Mouse (Mus musculus) thymus, postnatal 36 days (tissue): ENCODE results near the gene Pex3.

Source experiments
- DNase-seq, 2 experiments: peaks; one replicate each; pipeline ENCODE4 v3.0.0; 2022; ENCODE audit warnings: mixed read lengths in 2 of 2

Pex3 gene

GRCm38 (mm10) chr10:13534751-13535150 lies 18.2 kb downstream of the Pex3 start:
- DNase-seq = no peak

- no peak for DNase-seq
Observed at GRCm38 (mm10) chr10:13528155-13528554, 24.8 kb downstream of the Pex3 start.

- no peak for DNase-seq
Observed at GRCm38 (mm10) chr10:13521857-13522256, 31.1 kb downstream of the Pex3 start.

DNA sequence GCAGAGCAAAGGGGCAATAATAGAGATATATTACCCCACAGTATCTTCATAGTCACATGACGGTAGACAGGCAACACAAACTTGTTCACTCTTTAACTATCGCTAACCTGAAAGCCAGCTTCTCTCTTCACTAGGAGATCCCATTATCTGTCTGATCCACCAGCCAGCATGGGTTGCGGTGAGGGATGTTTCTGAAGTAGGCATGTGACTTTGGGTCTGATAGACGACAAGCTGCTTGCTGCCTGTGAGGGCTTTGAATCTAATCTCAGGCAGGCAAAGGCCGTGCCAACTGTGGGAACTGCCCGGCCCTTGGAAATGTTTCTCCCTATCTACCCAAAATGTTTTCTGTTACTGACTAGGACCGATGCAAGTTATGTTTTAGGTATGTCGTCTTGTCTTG lies 50.6 kb downstream of the Pex3 start:
- no peak for DNase-seq

DNA sequence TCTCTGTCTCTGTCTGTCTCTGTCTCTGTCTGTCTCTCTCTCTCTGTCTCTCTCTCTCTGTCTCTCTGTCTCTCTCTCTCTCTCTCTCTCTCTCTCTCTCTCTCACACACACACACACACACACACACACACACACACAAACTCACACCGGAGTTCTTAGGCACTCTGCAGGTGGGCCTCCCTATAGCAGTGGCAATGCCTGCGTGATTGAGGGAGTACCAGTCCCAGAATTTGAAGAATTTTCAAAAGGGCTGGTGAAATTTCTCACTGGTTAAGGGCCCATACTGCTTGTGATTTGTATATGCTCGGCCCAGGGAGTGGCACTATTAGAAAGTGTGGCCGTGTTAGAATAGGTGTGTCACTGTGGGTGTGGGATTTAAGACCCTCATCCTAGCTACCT lies 51.4 kb downstream of the Pex3 start:
- DNase-seq = peak in 1 of 2 experiments; percentile 5

DNA sequence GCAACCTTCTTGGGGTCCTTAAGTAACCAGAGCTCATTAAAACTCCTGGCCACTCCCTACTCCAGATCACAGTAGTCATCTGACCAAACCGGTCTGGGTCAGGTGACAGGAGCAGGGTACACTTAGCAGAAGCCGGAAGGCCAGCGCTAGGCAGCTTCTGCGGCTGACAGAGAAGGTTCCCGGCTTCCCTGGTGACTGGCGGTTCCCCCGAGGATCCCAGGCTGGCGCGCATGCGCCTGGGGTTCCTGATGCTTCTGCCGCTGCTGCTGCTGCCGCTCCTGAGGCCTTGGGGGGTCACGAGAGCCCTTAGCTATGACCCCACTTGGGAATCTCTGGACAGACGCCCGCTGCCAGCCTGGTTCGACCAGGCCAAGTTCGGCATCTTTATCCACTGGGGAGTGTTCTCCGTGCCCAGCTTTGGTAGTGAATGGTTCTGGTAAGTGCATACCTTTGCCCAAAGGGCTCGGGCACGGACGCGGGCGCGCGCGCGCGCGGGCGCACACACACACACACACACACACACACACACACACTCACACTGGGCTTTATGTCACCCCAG lies 51.9 kb downstream of the Pex3 start:
- peak; percentile 84 to 90 for DNase-seq

GRCm38 (mm10) chr10:13500473-13500872 lies 52.5 kb downstream of the Pex3 start:
- peak in 1 of 2 experiments; percentile 24 for DNase-seq

DNA sequence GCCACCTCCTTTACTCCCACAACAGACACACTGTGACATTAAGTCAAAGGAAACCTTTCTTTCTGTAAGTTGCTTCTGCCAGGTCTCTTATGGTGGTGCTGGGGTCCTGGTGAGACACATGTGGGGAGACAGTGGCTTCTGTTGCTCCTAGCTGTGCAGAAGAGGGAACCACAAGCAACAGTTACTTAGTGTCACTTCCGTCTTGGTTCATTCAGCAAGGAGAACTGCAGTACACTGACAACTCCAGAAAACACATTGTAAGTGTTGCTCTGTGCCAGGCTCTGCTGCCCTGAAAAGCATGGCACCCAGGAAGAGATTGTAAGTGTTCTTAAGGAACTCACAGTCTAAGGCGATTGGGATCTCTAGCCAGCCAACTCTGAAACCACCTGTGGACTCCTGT lies 53.6 kb downstream of the Pex3 start, which contains the start of gene Fuca2:
Gene Fuca2, plus strand, starts transcription at position 210 of the 400 bp plus-strand sequence.
- peak; percentile 35 to 38 for DNase-seq

GRCm38 (mm10) chr10:13496315-13496714 lies 56.6 kb downstream of the Pex3 start:
- no peak for DNase-seq

- no peak for DNase-seq
Observed at GRCm38 (mm10) chr10:13493978-13494686, 58.8 kb downstream of the Pex3 start.

- no peak for DNase-seq
Observed at GRCm38 (mm10) chr10:13489671-13490070, 63.3 kb downstream of the Pex3 start.

DNA sequence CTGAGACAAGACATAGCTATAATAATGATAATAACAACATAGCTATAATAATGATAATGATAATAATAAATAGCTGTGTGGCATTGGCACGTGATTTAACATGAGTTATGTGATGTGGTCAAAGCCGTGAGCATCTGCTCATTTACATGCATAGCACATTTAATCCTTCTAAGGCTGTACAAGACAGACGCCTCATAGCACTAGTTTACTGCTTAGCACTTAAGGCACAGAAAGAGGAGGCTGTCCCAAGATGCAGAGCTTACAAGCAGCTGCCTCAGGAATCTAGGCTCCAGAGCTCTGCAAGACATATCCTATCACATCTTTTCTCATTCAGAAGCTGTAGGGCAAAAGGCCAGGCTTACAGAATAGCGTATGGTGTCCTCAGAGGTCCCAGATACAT lies 67.0 kb downstream of the Pex3 start:
- DNase-seq = no peak

DNA sequence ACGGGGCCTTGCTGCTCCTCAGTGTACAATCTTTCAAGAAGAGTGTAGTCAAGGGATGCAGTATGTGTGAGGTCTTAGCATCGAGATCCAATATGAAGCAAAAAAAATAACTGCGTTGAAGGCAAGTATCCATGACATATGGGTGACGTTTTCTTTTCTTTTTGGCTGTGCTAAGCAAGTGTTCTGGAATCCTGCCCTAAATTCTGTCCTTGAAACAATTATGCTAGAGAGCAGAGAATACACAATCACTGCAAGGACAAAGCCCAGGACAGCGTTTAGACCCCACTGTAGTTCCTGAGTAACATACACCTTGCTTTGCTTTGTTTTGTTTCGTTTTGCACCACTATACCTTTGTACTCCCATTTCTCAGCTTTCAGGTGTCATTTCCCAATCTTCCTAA lies 73.6 kb downstream of the Pex3 start:
- no peak for DNase-seq

DNA sequence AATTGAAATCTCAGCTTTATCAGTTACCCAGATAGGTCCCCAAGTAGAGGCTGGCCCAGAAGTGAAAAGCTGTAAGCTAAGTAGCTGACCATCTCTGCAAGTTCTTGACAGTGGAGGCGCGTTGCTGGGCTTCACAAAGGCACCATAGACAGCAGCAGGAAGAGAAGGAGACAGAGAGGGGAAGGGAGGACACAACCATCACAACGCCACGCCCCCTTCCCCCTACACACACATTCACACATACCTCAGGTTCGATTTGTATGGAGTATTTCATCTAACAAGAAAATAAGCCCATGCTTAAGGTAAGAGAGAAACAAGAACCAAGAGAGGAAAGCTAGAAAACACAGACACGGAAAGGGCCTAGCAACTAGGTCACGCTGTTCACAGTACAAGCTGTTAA lies 77.8 kb downstream of the Pex3 start:
- DNase-seq = peak; percentile 51 to 52

- peak in 1 of 2 experiments; percentile 25 for DNase-seq
Observed at GRCm38 (mm10) chr10:13474568-13474955, 78.4 kb downstream of the Pex3 start.
